Mouse (Mus musculus) kidney, embryonic 14.5 days (tissue): ENCODE data around the gene Slc7a9. TPM values are rescaled to one million over a fixed set of nuclear protein-coding genes. Genes with fewer than 3 reads are reported as not detected.

Experiments
- ATAC-seq: fragments of 200-750 bp; cut with Nextera tagmentation; 2 replicates; pipeline ENCODE4 v1.8.0; 2017; ENCODE audit warnings: moderate number of reproducible peaks, mild to moderate bottlenecking, moderate TSS enrichment, moderate library complexity; ENCODE audit not compliant: low FRiP score, low TSS enrichment
- H3K27ac ChIP-seq: fragments of 300-500 bp; sonication (generic); 2 replicates; pipeline ENCODE4 v1.5.1; 2014; ENCODE audit warnings: low read depth, mild to moderate bottlenecking, low read length, moderate library complexity, mixed read lengths
- H3K27me3 ChIP-seq: fragments of 300-500 bp; sonication (generic); 2 replicates; pipeline ENCODE4 v1.6.1; 2014; ENCODE audit warnings: mild to moderate bottlenecking, low read length; ENCODE audit not compliant: control insufficient read depth, insufficient read depth
- H3K36me3 ChIP-seq: fragments of 300-500 bp; sonication (generic); 2 replicates; pipeline ENCODE4 v1.6.1; 2014; ENCODE audit warnings: low read length, mixed read lengths; ENCODE audit not compliant: control insufficient read depth, insufficient read depth
- H3K4me1 ChIP-seq: fragments of 300-500 bp; sonication (generic); 2 replicates; pipeline ENCODE4 v1.6.1; 2014; ENCODE audit warnings: low read length, mixed read lengths; ENCODE audit not compliant: control insufficient read depth, insufficient read depth
- H3K4me2 ChIP-seq: fragments of 300-500 bp; sonication (generic); replicated peaks from 2 replicates; pipeline ENCODE4 v1.6.1; 2014; ENCODE audit warnings: low read depth, mild to moderate bottlenecking, low read length
- H3K4me3 ChIP-seq: fragments of 300-500 bp; sonication (generic); 2 replicates; pipeline ENCODE4 v1.5.1; 2014; ENCODE audit warnings: mild to moderate bottlenecking, low read length
- H3K9ac ChIP-seq: fragments of 300-500 bp; sonication (generic); 2 replicates; pipeline ENCODE4 v1.6.1; 2014; ENCODE audit warnings: low read depth, mild to moderate bottlenecking, low read length, moderate library complexity
- H3K9me3 ChIP-seq: fragments of 300-500 bp; sonication (generic); 2 replicates; pipeline ENCODE4 v1.6.1; 2016; ENCODE audit warnings: low read length; ENCODE audit not compliant: control insufficient read depth
- WGBS: fragments of 180-500 bp; shearing (Covaris S2); extraction: QIAGEN DNeasy Blood & Tissue Kit; methylation state at CpG from one replicate; pipeline ENCODE4 v1.1.7; 2014; 5-methylcytosine and 5-hydroxymethylcytosine counted together
- polyA plus RNA-seq: library from polyadenylated mRNA; unstranded; fragments of >200 nt; fragmentation: Nextera tagmentation; extraction: Ambion mirVana; gene quantifications from 2 replicates; pipeline ENCODE4 v1.2.1, GENCODE M21; 2014

Gene Slc7a9
- polyA plus RNA-seq = 4.1 and 4.6 TPM in 2 replicates

DNA sequence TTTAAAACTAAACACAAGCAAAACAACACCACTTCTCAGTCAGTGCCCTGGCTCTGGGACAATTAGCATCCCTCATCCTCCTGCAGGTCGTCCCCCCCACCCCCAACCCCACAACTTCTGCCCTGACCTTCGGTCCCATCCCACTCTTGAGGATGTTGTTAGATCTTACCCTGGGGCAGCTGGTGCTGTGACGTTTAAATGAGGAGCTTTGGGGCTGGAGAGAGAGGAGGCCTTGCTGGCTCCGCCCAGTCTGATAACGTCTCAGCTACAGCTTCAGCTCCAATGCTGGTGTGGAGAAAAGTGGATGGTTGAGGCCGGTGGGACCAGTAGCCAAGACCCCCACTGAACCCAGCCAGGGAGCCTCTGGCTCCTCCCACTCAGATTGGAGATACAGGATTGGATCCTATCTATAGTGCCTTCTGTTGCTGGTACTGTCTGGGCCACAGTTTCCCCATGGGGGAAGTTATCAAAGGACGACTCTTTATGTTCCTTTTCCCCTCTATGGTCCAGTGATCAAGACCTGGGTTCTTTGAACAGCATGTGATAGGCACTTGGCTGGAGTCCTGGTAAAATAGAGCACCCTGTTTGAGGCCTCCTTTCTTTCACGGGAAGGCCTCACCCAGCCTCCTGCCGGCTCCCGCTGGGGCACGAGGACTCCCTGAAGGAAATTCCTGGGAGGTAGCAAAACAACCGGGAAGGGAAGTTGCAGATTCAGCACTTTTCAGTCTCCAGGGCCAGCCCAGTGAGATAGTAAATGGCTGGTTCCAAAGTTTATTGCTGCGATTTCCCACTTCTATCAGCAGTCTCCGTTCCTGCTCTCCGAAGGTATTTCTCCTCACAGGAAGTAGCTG is at the start of gene Slc7a9:
Gene Slc7a9, plus strand, starts transcription at position 801 of the 851 bp plus-strand sequence.
- H3K4me1 ChIP-seq = peaks cover 18% of the 10 kb centered on the region
- H3K27ac ChIP-seq = peak within 1 kb of the TSS; percentile 48
- no peaks in the 10 kb centered on the region for H3K36me3 ChIP-seq
- H3K9me3 ChIP-seq = no peaks in the 10 kb centered on the region
- ATAC-seq = peak; percentile 67
- no peaks in the 10 kb centered on the region for H3K27me3 ChIP-seq
- WGBS = 12% methylated on average over 15 of the region's 15 CpGs
- H3K9ac ChIP-seq = no peak within 1 kb of the TSS
- no peak within 1 kb of the TSS for H3K4me2 ChIP-seq
- H3K4me3 ChIP-seq = no peak within 1 kb of the TSS

DNA sequence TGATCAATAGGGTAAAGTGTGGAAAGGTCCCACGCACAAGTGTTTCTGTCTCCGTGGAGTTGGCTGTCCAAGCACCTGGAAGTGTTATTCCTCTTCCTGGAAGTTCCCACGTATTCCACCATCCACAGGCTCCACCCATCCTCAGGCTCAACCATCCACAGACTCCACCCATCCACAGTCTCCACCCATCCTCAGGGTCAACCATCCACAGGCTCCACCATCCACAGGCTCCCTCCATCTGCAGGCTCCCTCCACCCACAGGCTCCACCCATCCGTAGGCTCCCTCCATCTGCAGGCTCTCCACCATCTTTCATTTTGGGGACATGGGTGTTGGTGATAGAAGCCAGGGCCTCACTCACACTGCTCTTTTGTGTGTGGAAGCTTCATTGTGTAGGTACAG is 47.4 kb upstream of the Slc7a9 start:
- no peak overlapping the region for H3K27ac ChIP-seq
- H3K4me1 ChIP-seq = peaks cover 9% of the 10 kb centered on the region
- H3K4me3 ChIP-seq = no peak overlapping the region
- no peaks in the 10 kb centered on the region for H3K27me3 ChIP-seq
- ATAC-seq = no peak
- 87% methylated on average over 4 of the region's 4 CpGs for WGBS
- no peaks in the 10 kb centered on the region for H3K9me3 ChIP-seq
- H3K9ac ChIP-seq = no peak overlapping the region
- H3K4me2 ChIP-seq = no peak overlapping the region
- H3K36me3 ChIP-seq = peaks cover 66% of the 10 kb centered on the region

DNA sequence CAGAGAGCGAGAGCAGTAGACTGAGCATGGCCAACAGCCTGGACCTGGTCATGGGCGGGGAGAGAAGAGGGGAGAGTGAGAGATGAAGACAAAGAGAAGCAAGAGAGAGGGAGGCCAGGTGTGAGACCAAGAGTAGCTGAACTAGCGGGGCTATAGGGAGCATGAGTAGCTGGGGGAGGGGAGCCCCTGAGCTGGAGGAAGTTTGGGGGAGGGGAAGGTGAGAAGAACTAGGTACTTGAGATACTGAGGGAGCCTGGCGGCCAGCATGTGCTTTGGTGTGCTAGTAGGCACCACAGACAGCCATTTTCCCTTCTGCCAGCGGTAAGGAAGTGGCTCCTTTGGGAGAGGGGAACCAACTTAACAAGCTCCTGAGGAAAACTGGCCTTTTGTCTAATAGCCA is 33.4 kb upstream of the Slc7a9 start:
- H3K4me1 ChIP-seq = peaks cover 4% of the 10 kb centered on the region; the same call in 1 of the 2 replicates
- no peak overlapping the region for H3K4me2 ChIP-seq
- ATAC-seq = no peak
- H3K9me3 ChIP-seq = no peaks in the 10 kb centered on the region
- no peak overlapping the region for H3K9ac ChIP-seq
- no peaks in the 10 kb centered on the region for H3K27me3 ChIP-seq
- H3K36me3 ChIP-seq = peaks cover 54% of the 10 kb centered on the region
- 0 out of 2 replicates have a peak overlapping the region, but pooled peaks have one; percentile 25 for H3K27ac ChIP-seq
- no peak overlapping the region for H3K4me3 ChIP-seq
- WGBS = 58% methylated on average over 5 of the region's 5 CpGs

DNA sequence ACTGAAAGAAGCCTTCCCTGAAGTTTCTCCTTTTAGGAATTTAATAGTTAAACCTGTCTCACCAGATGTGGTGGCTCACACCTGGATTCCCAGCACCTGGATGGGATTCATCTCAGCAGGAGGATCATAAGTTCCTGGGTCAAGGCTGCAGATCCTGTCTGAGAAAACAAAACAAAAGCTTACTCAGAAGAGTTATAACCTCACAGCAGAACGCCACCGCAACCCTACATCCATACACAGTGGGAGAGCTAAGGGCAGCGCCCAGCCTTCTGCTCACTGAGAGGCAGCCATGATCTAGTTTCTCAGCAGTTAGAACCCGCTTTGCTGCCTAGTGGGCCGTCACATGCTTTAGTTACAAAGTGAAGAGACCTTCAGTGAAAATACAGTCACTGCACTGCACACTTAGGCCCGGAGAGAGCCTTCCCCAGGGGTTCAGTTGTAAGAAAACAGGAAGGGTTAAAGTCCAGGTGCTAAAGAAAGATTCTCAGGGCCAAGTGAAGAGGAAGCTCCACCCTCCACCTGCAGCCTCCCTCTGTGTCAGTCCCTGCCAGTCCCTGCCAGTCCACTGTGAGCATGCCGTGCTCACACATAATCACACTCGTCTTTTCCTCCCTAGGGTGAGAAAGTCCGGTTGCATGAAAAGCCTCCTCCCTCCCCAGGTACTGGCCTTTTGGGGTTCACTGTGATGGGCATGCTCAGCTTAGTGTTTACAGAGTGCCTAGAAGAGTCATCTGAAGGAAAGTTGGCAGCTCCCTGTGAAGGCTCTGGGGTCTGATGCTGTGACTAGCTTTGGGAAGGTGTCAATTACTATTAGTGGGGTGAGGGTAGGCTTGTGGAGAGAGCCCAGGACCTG is 32.6 kb upstream of the Slc7a9 start:
- Histone ChIP-seq H3K9ac (no peak overlapping the region), H3K4me1 (peaks cover 4% of the 10 kb centered on the region; the same call in 1 of the 2 replicates), H3K27me3 (no peaks in the 10 kb centered on the region), H3K9me3 (no peaks in the 10 kb centered on the region), H3K4me3 (no peak overlapping the region), H3K27ac (0 out of 2 replicates have a peak overlapping the region, but pooled peaks have one; percentile 25), H3K36me3 (peaks cover 54% of the 10 kb centered on the region), H3K4me2 (no peak overlapping the region)
- ATAC-seq = no peak
- 69% methylated on average over 9 of the region's 9 CpGs for WGBS

DNA sequence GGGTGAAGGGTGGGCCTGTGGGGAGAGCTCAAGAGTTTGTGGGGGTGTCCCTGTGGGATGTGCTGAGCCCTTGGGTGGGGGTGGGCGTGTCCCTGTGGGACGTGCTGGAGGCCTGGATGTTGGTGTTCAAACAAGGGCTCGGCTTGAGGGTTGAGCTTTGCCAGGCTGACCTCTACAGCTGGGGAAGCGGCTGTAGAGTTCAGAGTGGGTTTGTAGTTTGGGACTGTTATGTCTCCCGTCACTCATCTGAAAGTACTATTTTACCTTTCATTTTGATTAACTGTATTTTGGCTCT is 32.0 kb upstream of the Slc7a9 start:
- H3K4me2 ChIP-seq = no peak overlapping the region
- H3K4me3 ChIP-seq = no peak overlapping the region
- H3K9me3 ChIP-seq = no peaks in the 10 kb centered on the region
- peaks cover 4% of the 10 kb centered on the region; the same call in 1 of the 2 replicates for H3K4me1 ChIP-seq
- WGBS = 78% methylated on average over 5 of the region's 5 CpGs
- no peaks in the 10 kb centered on the region for H3K27me3 ChIP-seq
- no peak overlapping the region for H3K9ac ChIP-seq
- H3K27ac ChIP-seq = no peak overlapping the region
- no peak for ATAC-seq
- H3K36me3 ChIP-seq = peaks cover 56% of the 10 kb centered on the region

DNA sequence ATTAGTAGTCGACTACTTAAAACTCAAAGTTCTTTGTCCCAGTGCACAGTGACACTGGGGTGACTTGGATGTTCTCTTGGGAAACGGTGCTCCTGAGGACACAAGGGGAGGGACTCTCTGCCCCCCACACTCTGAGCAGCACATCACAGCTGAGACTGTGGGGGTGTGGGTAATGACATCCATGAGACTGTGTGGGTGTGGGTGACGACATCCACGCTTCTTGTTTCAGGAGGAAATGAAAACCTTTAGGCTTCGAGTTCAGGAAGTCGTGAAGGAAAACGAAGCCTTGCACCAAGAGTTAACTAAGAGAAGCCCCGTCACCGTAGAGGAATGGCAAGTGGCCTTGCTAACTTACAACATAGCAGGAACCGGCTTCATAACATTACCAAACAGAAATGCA is 25.5 kb upstream of the Slc7a9 start:
- H3K9ac ChIP-seq = no peak overlapping the region

DNA sequence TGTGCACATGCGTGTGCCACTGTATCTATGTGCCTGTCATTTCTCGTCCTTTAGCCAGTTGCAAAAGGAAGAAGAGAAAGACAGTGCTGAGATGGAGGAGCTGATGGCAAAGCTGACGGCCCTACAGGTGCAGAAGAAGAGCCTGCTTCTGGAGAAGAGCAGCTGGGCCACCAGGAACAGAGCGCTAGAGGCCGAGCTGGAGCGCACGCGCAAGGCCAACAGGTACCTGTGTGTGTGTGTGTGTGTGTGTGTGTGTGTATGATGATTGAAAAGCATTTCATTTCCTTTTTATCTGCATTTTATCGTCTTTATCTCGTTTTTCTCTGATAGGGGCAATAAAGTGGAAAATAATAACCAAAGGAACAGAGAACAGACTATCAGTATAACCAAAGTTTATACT is 20.4 kb upstream of the Slc7a9 start:
- Histone ChIP-seq H3K27ac (no peak overlapping the region), H3K4me2 (no peak overlapping the region), H3K4me1 (no peaks in the 10 kb centered on the region), H3K27me3 (no peaks in the 10 kb centered on the region), H3K4me3 (no peak overlapping the region), H3K36me3 (peaks cover 71% of the 10 kb centered on the region), H3K9me3 (no peaks in the 10 kb centered on the region), H3K9ac (no peak overlapping the region)
- 95% methylated on average over 10 of the region's 10 CpGs for WGBS
- no peak for ATAC-seq

More for the DNA sequence above, 25.5 kb upstream of the Slc7a9 start:
- no peaks in the 10 kb centered on the region for H3K4me1 ChIP-seq
- no peak overlapping the region for H3K27ac ChIP-seq
- H3K4me2 ChIP-seq = no peak overlapping the region
- no peak overlapping the region for H3K4me3 ChIP-seq
- H3K27me3 ChIP-seq = no peaks in the 10 kb centered on the region
- peaks cover 70% of the 10 kb centered on the region for H3K36me3 ChIP-seq
- WGBS = 87% methylated on average over 10 of the region's 10 CpGs
- no peaks in the 10 kb centered on the region for H3K9me3 ChIP-seq
- ATAC-seq = no peak

DNA sequence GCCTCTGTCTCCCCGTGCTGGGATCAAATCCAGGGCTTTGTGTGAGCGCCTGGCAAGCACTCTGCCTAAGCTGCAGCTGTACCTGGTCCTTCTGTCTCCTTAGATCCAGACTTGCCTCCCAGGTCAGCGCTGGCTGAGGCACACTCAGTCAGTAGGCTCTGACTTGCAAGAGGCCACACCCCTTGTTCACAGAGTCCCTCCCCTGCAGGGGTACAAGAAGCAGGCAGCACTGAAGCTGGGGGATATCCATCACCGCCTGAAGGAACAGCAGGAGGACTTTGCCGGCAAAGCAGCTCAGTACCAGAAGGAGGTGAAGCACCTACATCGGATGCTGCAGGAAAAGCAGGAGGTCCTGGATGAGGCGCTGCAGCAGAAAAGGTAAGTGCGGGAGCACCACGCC is 13.3 kb upstream of the Slc7a9 start:
- Histone ChIP-seq H3K4me3 (no peak overlapping the region), H3K9me3 (no peaks in the 10 kb centered on the region), H3K36me3 (peaks cover 73% of the 10 kb centered on the region), H3K4me2 (no peak overlapping the region), H3K27me3 (no peaks in the 10 kb centered on the region), H3K27ac (no peak overlapping the region), H3K9ac (no peak overlapping the region), H3K4me1 (no peaks in the 10 kb centered on the region)
- 88% methylated on average over 9 of the region's 9 CpGs for WGBS
- ATAC-seq = no peak

DNA sequence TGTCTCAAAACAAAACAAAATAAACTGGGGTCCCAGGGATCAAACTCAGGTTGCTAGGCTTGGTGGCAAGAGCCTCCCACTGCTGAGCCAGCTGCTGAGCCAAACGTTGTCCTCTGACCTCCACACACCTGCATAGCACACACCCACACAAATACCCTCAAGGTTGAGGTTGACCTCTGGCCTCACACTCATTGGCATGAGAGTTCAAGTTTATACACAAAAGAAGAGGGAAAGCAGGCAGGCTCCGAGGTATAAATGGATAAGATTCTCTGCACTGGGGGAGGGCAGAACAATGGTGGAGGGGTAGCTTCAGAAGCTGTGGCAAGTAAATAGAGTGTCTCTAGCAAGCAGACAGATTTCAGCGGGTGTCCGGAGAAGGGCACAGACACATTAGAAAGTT is 1.1 kb upstream of the Slc7a9 start:
- WGBS = 24% methylated on average over 4 of the region's 4 CpGs
- Histone ChIP-seq H3K27ac (0 out of 2 replicates have a peak overlapping the region, but pooled peaks have one; percentile 42), H3K4me3 (no peak overlapping the region), H3K4me1 (peaks cover 18% of the 10 kb centered on the region), H3K36me3 (no peaks in the 10 kb centered on the region), H3K27me3 (no peaks in the 10 kb centered on the region), H3K4me2 (no peak overlapping the region), H3K9ac (no peak overlapping the region), H3K9me3 (no peaks in the 10 kb centered on the region)
- peak; percentile 34; the same call in 1 of the 2 replicates for ATAC-seq
